Mouse (Mus musculus) forebrain, embryonic 14.5 days (tissue): Measurements from ENCODE around the gene Naa80. TPM values are rescaled to one million over a fixed set of nuclear protein-coding genes. Genes with fewer than 3 reads are reported as not detected.
"Not testable (repeated sequence)": the region's sequence is repeated elsewhere in the genome, so short reads cannot be mapped to it uniquely, and the experiment has no call there.

Experiments used
- ATAC-seq: fragments of 200-750 bp; cut with Nextera tagmentation; 2 replicates; pipeline ENCODE4 v1.8.0; 2017; ENCODE audit warnings: mild to moderate bottlenecking, moderate library complexity
- DNase-seq: peaks from one replicate; pipeline ENCODE4 v3.0.0-alpha.2; 2015; ENCODE audit warnings: low spot score
- H3K27ac ChIP-seq: fragments of 300-500 bp; sonication (generic); 2 replicates; pipeline ENCODE4 v1.5.1; 2014; ENCODE audit warnings: low read depth, mild to moderate bottlenecking, control low read depth, low read length, moderate library complexity
- H3K27me3 ChIP-seq: fragments of 300-500 bp; sonication (generic); replicated peaks from 2 replicates; pipeline ENCODE4 v1.6.1; 2014; ENCODE audit warnings: low read length, control low read depth, mixed read lengths; ENCODE audit not compliant: control insufficient read depth, insufficient read depth
- H3K36me3 ChIP-seq: fragments of 300-500 bp; sonication (generic); 2 replicates; pipeline ENCODE4 v1.6.1; 2014; ENCODE audit warnings: low read length, control low read depth; ENCODE audit not compliant: control insufficient read depth, insufficient read depth
- H3K4me1 ChIP-seq: fragments of 300-500 bp; sonication (generic); 2 replicates; pipeline ENCODE4 v1.6.1; 2014; ENCODE audit warnings: antibody characterized with exemption, low read length, control low read depth; ENCODE audit not compliant: control insufficient read depth, insufficient read depth
- H3K4me2 ChIP-seq: fragments of 300-500 bp; sonication (generic); 2 replicates; pipeline ENCODE4 v1.6.1; 2014; ENCODE audit warnings: mild to moderate bottlenecking, control low read depth, low read length
- H3K4me3 ChIP-seq: fragments of 300-500 bp; sonication (generic); 2 replicates; pipeline ENCODE4 v1.5.1; 2014; ENCODE audit warnings: low read depth, low read length, control low read depth
- H3K9ac ChIP-seq: fragments of 300-500 bp; sonication (generic); 2 replicates; pipeline ENCODE4 v1.6.1; 2014; ENCODE audit warnings: mild to moderate bottlenecking, low read length, control low read depth, moderate library complexity
- H3K9me3 ChIP-seq: fragments of 300-500 bp; sonication (generic); replicated peaks from 2 replicates; pipeline ENCODE4 v1.6.1; 2016; ENCODE audit warnings: low read length, control low read depth, mixed read lengths; ENCODE audit not compliant: control insufficient read depth
- WGBS: fragments of 180-500 bp; shearing (Covaris S2); extraction: QIAGEN DNeasy Blood & Tissue Kit; methylation state at CpG from one replicate; pipeline ENCODE4 v1.1.7; 2014; 5-methylcytosine and 5-hydroxymethylcytosine counted together
- polyA plus RNA-seq: library from polyadenylated mRNA; unstranded; fragments of >200 nt; fragmentation: Nextera tagmentation; extraction: Ambion mirVana; gene quantifications from 2 replicates; pipeline ENCODE4 v1.2.1, GENCODE M21; 2014

The Naa80 gene
- polyA plus RNA-seq, 1 experiment from 2014 or later, result 18.7 TPM

- peak overlapping the region; percentile 63 for H3K4me3 ChIP-seq
- peak overlapping the region; percentile 89 for H3K4me2 ChIP-seq
- H3K9me3 ChIP-seq, result no peaks in the 10 kb centered on the region
- peak overlapping the region; percentile 73 for H3K9ac ChIP-seq
- DNase-seq, result no peak
- peaks cover 18% of the 10 kb centered on the region for H3K36me3 ChIP-seq
- peaks cover 30% of the 10 kb centered on the region for H3K27me3 ChIP-seq
- ATAC-seq, result peak; percentile 67
- peaks cover 31% of the 10 kb centered on the region for H3K4me1 ChIP-seq
- peak overlapping the region; percentile 82 for H3K27ac ChIP-seq
- 5% methylated on average over 36 of the region's 37 CpGs for WGBS
These were observed 25.0 kb upstream of the Naa80 start for GRCm38 (mm10) chr9:107553541-107554318.

GRCm38 (mm10) chr9:107554319-107554825 lies 24.3 kb upstream of the Naa80 start:
- H3K36me3 ChIP-seq, result peaks cover 24% of the 10 kb centered on the region
- peak; percentile 99 for DNase-seq
- WGBS, result under 1% methylated on average over 53 of the region's 53 CpGs
- H3K4me3 ChIP-seq, result peak overlapping the region; percentile 63
- H3K4me2 ChIP-seq, result peak overlapping the region; percentile 89
- H3K27me3 ChIP-seq, result peaks cover 30% of the 10 kb centered on the region
- peak; percentile 93 for ATAC-seq
- H3K27ac ChIP-seq, result peak overlapping the region; percentile 82
- H3K4me1 ChIP-seq, result peaks cover 31% of the 10 kb centered on the region
- H3K9ac ChIP-seq, result peak overlapping the region; percentile 88
- no peaks in the 10 kb centered on the region for H3K9me3 ChIP-seq

GRCm38 (mm10) chr9:107555031-107555457 lies 23.6 kb upstream of the Naa80 start:
- Histone ChIP-seq H3K9me3 (no peaks in the 10 kb centered on the region), H3K4me2 (peak overlapping the region; percentile 89), H3K9ac (peak overlapping the region; percentile 88), H3K4me1 (peaks cover 31% of the 10 kb centered on the region), H3K27me3 (peaks cover 30% of the 10 kb centered on the region), H3K27ac (peak overlapping the region; percentile 82), H3K36me3 (peaks cover 31% of the 10 kb centered on the region), H3K4me3 (peak overlapping the region; percentile 63)
- ATAC-seq (no peak), DNase-seq (no peak)
- WGBS, result under 1% methylated on average over 23 of the region's 23 CpGs

- Histone ChIP-seq H3K4me3 (peak overlapping the region; percentile 63), H3K4me2 (peak overlapping the region; percentile 89), H3K9me3 (no peaks in the 10 kb centered on the region), H3K27ac (no peak overlapping the region), H3K4me1 (peaks cover 31% of the 10 kb centered on the region), H3K36me3 (peaks cover 38% of the 10 kb centered on the region), H3K9ac (peak overlapping the region; percentile 88), H3K27me3 (peaks cover 25% of the 10 kb centered on the region)
- no peak for ATAC-seq
- DNase-seq, result no peak
- WGBS, result 43% methylated on average over 2 of the region's 2 CpGs
These were observed 23.0 kb upstream of the Naa80 start for GRCm38 (mm10) chr9:107555701-107556100.

GRCm38 (mm10) chr9:107556346-107556745 lies 22.3 kb upstream of the Naa80 start:
- 0 out of 2 replicates have a peak overlapping the region, but pooled peaks have one; percentile 63 for H3K4me3 ChIP-seq
- H3K4me1 ChIP-seq, result peaks cover 29% of the 10 kb centered on the region
- no peaks in the 10 kb centered on the region for H3K9me3 ChIP-seq
- peaks cover 19% of the 10 kb centered on the region for H3K27me3 ChIP-seq
- 84% methylated on average over 3 of the region's 3 CpGs for WGBS
- H3K9ac ChIP-seq, result peak overlapping the region; percentile 41; the same call in 1 of the 2 replicates
- DNase-seq (no peak), ATAC-seq (no peak)
- peaks cover 44% of the 10 kb centered on the region for H3K36me3 ChIP-seq
- H3K27ac ChIP-seq, result no peak overlapping the region
- H3K4me2 ChIP-seq, result peak overlapping the region; percentile 89; the same call in 1 of the 2 replicates

- peak; percentile 98 for ATAC-seq
- under 1% methylated on average over 46 of the region's 46 CpGs for WGBS
- peak within 1 kb of the TSS; percentile 75 for H3K4me2 ChIP-seq
These were observed 15.6 kb upstream of the Naa80 start, which contains the start of gene Tusc2 for GRCm38 (mm10) chr9:107563029-107563581. Gene Tusc2 (plus strand): TSS chr9:107563255.

GRCm38 (mm10) chr9:107565556-107565955 lies 13.1 kb upstream of the Naa80 start:
- 46% methylated on average over 5 of the region's 5 CpGs for WGBS
- H3K27ac ChIP-seq, result not testable (repeated sequence)
- H3K4me1 ChIP-seq, result peaks cover 24% of the 10 kb centered on the region

More at GRCm38 (mm10) chr9:107563029-107563581, 15.6 kb upstream of the Naa80 start, which contains the start of gene Tusc2:
- peaks cover 65% of the 10 kb centered on the region for H3K36me3 ChIP-seq
- H3K9me3 ChIP-seq, result no peaks in the 10 kb centered on the region
- peak; percentile 96 for DNase-seq
- H3K4me1 ChIP-seq, result peaks cover 14% of the 10 kb centered on the region
- H3K27me3 ChIP-seq, result no peaks in the 10 kb centered on the region
- H3K27ac ChIP-seq, result no peak within 1 kb of the TSS; the same call in 1 of the 2 replicates
- H3K4me3 ChIP-seq, result peak within 1 kb of the TSS; percentile 71
- H3K9ac ChIP-seq, result peak within 1 kb of the TSS; percentile 76

GRCm38 (mm10) chr9:107566041-107566709 lies 12.5 kb upstream of the Naa80 start:
- 60% methylated on average over 15 of the region's 15 CpGs for WGBS
- no peak overlapping the region for H3K27ac ChIP-seq
- peaks cover 41% of the 10 kb centered on the region for H3K36me3 ChIP-seq
- no peaks in the 10 kb centered on the region for H3K27me3 ChIP-seq
- ATAC-seq, result no peak
- no peak overlapping the region for H3K9ac ChIP-seq
- no peak overlapping the region for H3K4me3 ChIP-seq
- H3K4me2 ChIP-seq, result 0 out of 2 replicates have a peak overlapping the region, but pooled peaks have one; percentile 0
- H3K4me1 ChIP-seq, result peaks cover 31% of the 10 kb centered on the region
- H3K9me3 ChIP-seq, result no peaks in the 10 kb centered on the region
- DNase-seq, result peak; percentile 73

More at GRCm38 (mm10) chr9:107565556-107565955, 13.1 kb upstream of the Naa80 start:
- H3K27me3 ChIP-seq, H3K4me2 ChIP-seq, H3K9me3 ChIP-seq, H3K9ac ChIP-seq, H3K4me3 ChIP-seq, ATAC-seq, DNase-seq: not testable (repeated sequence)
- peaks cover 41% of the 10 kb centered on the region for H3K36me3 ChIP-seq
